Mouse (Mus musculus): Measurements from ENCODE around the gene Aox3. TPM values are rescaled to one million over a fixed set of nuclear protein-coding genes. Genes with fewer than 3 reads are reported as not detected.

Gene Aox3
- 0.84 and 1.1 TPM in 2 replicates for polyA plus RNA-seq (2014; fragmentation: Nextera tagmentation; extraction: Ambion mirVana)

GRCm38 (mm10) chr1:58112880-58113279, at the start of gene Aox3:
TSS of gene Aox3 (plus strand) at chr1:58113130.
- ATAC-seq (ENCODE audit: insufficient number of reproducible peaks, low FRiP score, low TSS enrichment, low read depth): no peak
- H3K9ac ChIP-seq (ENCODE audit: low read length): no peak within 1 kb of the TSS
- WGBS: 16% methylated on average over 11 of the region's 11 CpGs

DNA sequence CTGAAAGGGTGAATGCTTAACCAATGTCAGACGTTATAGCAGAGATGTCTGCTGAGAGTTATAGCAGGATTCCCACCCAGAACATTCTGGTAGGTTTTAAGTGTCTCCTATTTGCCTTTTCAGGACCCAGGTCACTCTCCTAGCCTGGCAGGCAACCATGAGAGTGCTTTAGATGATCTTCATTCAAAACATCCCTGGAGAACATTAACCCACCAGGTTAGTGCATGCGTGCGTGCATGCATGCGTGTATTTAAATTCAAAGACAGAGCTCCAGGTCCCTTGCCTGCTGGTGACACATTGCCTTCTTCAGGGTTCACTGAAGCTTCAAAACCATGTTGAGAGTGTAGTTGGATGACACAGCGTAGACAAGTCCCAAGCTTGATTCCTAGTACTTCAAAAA, 47.8 kb upstream of the Aox3 start:
- H3K4me2 ChIP-seq (ENCODE audit: low read depth, severe bottlenecking): no peak overlapping the region
- no peaks in the 10 kb centered on the region for H3K4me1 ChIP-seq (ENCODE audit: control insufficient read depth, insufficient read depth, low read length)
- H3K9ac ChIP-seq (ENCODE audit: low read length): no peak overlapping the region
- no peak overlapping the region for H3K4me3 ChIP-seq (ENCODE audit: low read depth, low read length)
- ATAC-seq (ENCODE audit: insufficient number of reproducible peaks, low FRiP score, low TSS enrichment, low read depth) (no peak), DNase-seq (ENCODE audit: low spot score) (no peak)
- H3K27me3 ChIP-seq (ENCODE audit: control insufficient read depth, insufficient read depth, low read length): no peaks in the 10 kb centered on the region
- no peak overlapping the region for H3K27ac ChIP-seq (replicated peaks; ENCODE audit: low read depth, low read length)
- no peaks in the 10 kb centered on the region for H3K36me3 ChIP-seq (ENCODE audit: control insufficient read depth, insufficient read depth, low read length)
- H3K9me3 ChIP-seq (ENCODE audit: control insufficient read depth, low read length): no peaks in the 10 kb centered on the region
- WGBS: 90% methylated on average over 5 of the region's 5 CpGs

More at GRCm38 (mm10) chr1:58112880-58113279, at the start of gene Aox3:
- H3K9me3 ChIP-seq (ENCODE audit: control insufficient read depth, low read length): no peaks in the 10 kb centered on the region
- no peaks in the 10 kb centered on the region for H3K4me1 ChIP-seq (ENCODE audit: control insufficient read depth, insufficient read depth, low read length)
- no peaks in the 10 kb centered on the region for H3K27me3 ChIP-seq (ENCODE audit: control insufficient read depth, insufficient read depth, low read length)
- no peak within 1 kb of the TSS for H3K4me3 ChIP-seq (ENCODE audit: low read depth, low read length)
- peak; percentile 79 for DNase-seq (ENCODE audit: low spot score)
- H3K36me3 ChIP-seq (ENCODE audit: control insufficient read depth, insufficient read depth, low read length): no peaks in the 10 kb centered on the region
- no peak within 1 kb of the TSS for H3K4me2 ChIP-seq (ENCODE audit: low read depth, severe bottlenecking)
- H3K27ac ChIP-seq (replicated peaks; ENCODE audit: low read depth, low read length): no peak within 1 kb of the TSS

- no peaks in the 10 kb centered on the region for H3K9me3 ChIP-seq (ENCODE audit: control insufficient read depth, low read length)
- no peaks in the 10 kb centered on the region for H3K36me3 ChIP-seq (ENCODE audit: control insufficient read depth, insufficient read depth, low read length)
- H3K4me1 ChIP-seq (ENCODE audit: control insufficient read depth, insufficient read depth, low read length): no peaks in the 10 kb centered on the region
- H3K4me2 ChIP-seq (ENCODE audit: low read depth, severe bottlenecking): no peak overlapping the region
- H3K27ac ChIP-seq (replicated peaks; ENCODE audit: low read depth, low read length): no peak overlapping the region
- H3K4me3 ChIP-seq (ENCODE audit: low read depth, low read length): no peak overlapping the region
- H3K27me3 ChIP-seq (ENCODE audit: control insufficient read depth, insufficient read depth, low read length): no peaks in the 10 kb centered on the region
- 88% methylated on average over 3 of the region's 3 CpGs for WGBS
- DNase-seq (ENCODE audit: low spot score) (no peak), ATAC-seq (ENCODE audit: insufficient number of reproducible peaks, low FRiP score, low TSS enrichment, low read depth) (no peak)
- H3K9ac ChIP-seq (ENCODE audit: low read length): no peak overlapping the region
These were observed 47.3 kb upstream of the Aox3 start for GRCm38 (mm10) chr1:58065606-58066005.

GRCm38 (mm10) chr1:58069181-58069580, 43.7 kb upstream of the Aox3 start:
- H3K36me3 ChIP-seq (ENCODE audit: control insufficient read depth, insufficient read depth, low read length): no peaks in the 10 kb centered on the region
- no peak overlapping the region for H3K4me3 ChIP-seq (ENCODE audit: low read depth, low read length)
- H3K27ac ChIP-seq (replicated peaks; ENCODE audit: low read depth, low read length): no peak overlapping the region
- no peaks in the 10 kb centered on the region for H3K4me1 ChIP-seq (ENCODE audit: control insufficient read depth, insufficient read depth, low read length)
- no peak for ATAC-seq (ENCODE audit: insufficient number of reproducible peaks, low FRiP score, low TSS enrichment, low read depth)
- H3K9me3 ChIP-seq (ENCODE audit: control insufficient read depth, low read length): no peaks in the 10 kb centered on the region
- DNase-seq (ENCODE audit: low spot score): no peak
- H3K9ac ChIP-seq (ENCODE audit: low read length): no peak overlapping the region
- H3K4me2 ChIP-seq (ENCODE audit: low read depth, severe bottlenecking): no peak overlapping the region
- 87% methylated on average over 6 of the region's 6 CpGs for WGBS
- H3K27me3 ChIP-seq (ENCODE audit: control insufficient read depth, insufficient read depth, low read length): no peaks in the 10 kb centered on the region

DNA sequence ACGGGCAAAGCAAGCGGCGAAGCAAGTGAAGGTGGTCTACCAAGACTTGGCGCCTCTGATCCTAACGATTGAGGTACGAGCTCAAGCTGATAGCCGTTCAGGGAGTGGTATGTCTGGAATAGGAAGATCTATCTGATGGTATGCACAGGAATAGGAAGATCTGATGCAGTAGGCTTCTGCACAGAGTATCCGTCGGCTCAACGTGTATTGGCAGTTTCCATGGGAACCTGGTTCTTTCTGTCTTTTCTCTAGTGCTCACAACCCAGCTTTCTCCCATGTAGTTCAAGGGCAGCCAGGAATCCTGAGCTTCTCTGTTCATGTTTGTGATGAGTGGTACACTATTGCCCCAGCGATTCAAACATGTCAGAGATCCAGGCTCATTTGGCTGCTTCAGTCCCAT, 42.8 kb upstream of the Aox3 start:
- no peaks in the 10 kb centered on the region for H3K36me3 ChIP-seq (ENCODE audit: control insufficient read depth, insufficient read depth, low read length)
- H3K4me1 ChIP-seq (ENCODE audit: control insufficient read depth, insufficient read depth, low read length): no peaks in the 10 kb centered on the region
- ATAC-seq (ENCODE audit: insufficient number of reproducible peaks, low FRiP score, low TSS enrichment, low read depth): no peak
- 93% methylated on average over 11 of the region's 11 CpGs for WGBS
- no peak overlapping the region for H3K4me3 ChIP-seq (ENCODE audit: low read depth, low read length)
- no peaks in the 10 kb centered on the region for H3K27me3 ChIP-seq (ENCODE audit: control insufficient read depth, insufficient read depth, low read length)
- no peak overlapping the region for H3K4me2 ChIP-seq (ENCODE audit: low read depth, severe bottlenecking)
- no peak overlapping the region for H3K27ac ChIP-seq (replicated peaks; ENCODE audit: low read depth, low read length)
- H3K9me3 ChIP-seq (ENCODE audit: control insufficient read depth, low read length): no peaks in the 10 kb centered on the region
- no peak for DNase-seq (ENCODE audit: low spot score)
- no peak overlapping the region for H3K9ac ChIP-seq (ENCODE audit: low read length)

DNA sequence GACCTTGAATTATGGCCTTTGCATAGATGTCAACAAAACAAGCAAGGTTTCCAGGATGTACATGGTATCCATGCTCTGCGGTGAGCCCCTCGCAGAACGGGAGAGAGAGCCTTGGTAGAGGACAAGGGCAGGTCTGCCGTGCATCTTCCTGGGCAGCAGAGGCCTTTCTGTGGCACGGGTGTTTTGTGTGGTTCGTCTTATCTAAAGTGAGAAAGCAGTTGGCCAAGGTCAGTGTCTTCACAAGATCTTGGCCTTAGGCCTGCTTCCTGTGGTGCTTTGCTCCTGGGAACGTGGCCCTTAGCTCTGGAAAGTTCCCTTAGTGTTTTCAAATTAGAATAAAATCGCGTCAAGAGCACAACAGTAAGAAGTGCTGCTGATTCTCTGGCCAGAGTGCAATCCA, 41.9 kb upstream of the Aox3 start:
- no peak overlapping the region for H3K4me3 ChIP-seq (ENCODE audit: low read depth, low read length)
- H3K4me2 ChIP-seq (ENCODE audit: low read depth, severe bottlenecking): no peak overlapping the region
- H3K27ac ChIP-seq (replicated peaks; ENCODE audit: low read depth, low read length): no peak overlapping the region
- no peaks in the 10 kb centered on the region for H3K36me3 ChIP-seq (ENCODE audit: control insufficient read depth, insufficient read depth, low read length)
- WGBS: 88% methylated on average over 9 of the region's 9 CpGs
- H3K4me1 ChIP-seq (ENCODE audit: control insufficient read depth, insufficient read depth, low read length): no peaks in the 10 kb centered on the region
- H3K9me3 ChIP-seq (ENCODE audit: control insufficient read depth, low read length): no peaks in the 10 kb centered on the region
- DNase-seq (ENCODE audit: low spot score) (no peak), ATAC-seq (ENCODE audit: insufficient number of reproducible peaks, low FRiP score, low TSS enrichment, low read depth) (no peak)
- no peaks in the 10 kb centered on the region for H3K27me3 ChIP-seq (ENCODE audit: control insufficient read depth, insufficient read depth, low read length)
- H3K9ac ChIP-seq (ENCODE audit: low read length): no peak overlapping the region

- Histone ChIP-seq H3K27me3 (ENCODE audit: control insufficient read depth, insufficient read depth, low read length) (no peaks in the 10 kb centered on the region), H3K9ac (ENCODE audit: low read length) (no peak overlapping the region), H3K27ac (replicated peaks; ENCODE audit: low read depth, low read length) (no peak overlapping the region), H3K9me3 (ENCODE audit: control insufficient read depth, low read length) (no peaks in the 10 kb centered on the region), H3K4me3 (ENCODE audit: low read depth, low read length) (no peak overlapping the region), H3K36me3 (ENCODE audit: control insufficient read depth, insufficient read depth, low read length) (no peaks in the 10 kb centered on the region), H3K4me2 (ENCODE audit: low read depth, severe bottlenecking) (no peak overlapping the region), H3K4me1 (ENCODE audit: control insufficient read depth, insufficient read depth, low read length) (no peaks in the 10 kb centered on the region)
- ATAC-seq (ENCODE audit: insufficient number of reproducible peaks, low FRiP score, low TSS enrichment, low read depth) (no peak), DNase-seq (ENCODE audit: low spot score) (no peak)
- WGBS: 89% methylated on average over 1 of the region's 1 CpGs
These were observed 41.4 kb upstream of the Aox3 start for GRCm38 (mm10) chr1:58071509-58071908.

DNA sequence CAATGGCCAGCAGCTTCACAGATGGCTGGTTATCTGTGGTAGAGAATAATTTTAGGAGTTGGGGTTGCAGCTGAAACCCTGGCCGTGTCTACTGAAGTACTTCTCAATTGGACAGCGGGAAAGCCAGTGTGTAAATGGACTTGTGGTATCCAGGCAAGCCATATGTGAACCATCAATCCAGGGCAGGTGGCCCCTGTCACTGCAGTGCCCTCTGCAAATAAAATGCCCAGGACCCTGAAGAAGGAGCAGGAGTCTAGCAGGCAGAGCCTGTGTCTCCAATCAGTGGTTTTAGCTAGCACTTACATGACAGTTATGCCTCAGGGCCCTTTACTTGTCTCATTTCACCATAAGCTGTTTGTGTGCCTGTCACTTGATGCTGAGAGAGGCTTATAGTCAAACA, 40.5 kb upstream of the Aox3 start:
- H3K4me3 ChIP-seq (ENCODE audit: low read depth, low read length): no peak overlapping the region
- H3K27ac ChIP-seq (replicated peaks; ENCODE audit: low read depth, low read length): no peak overlapping the region
- H3K36me3 ChIP-seq (ENCODE audit: control insufficient read depth, insufficient read depth, low read length): no peaks in the 10 kb centered on the region
- DNase-seq (ENCODE audit: low spot score): no peak
- no peak overlapping the region for H3K4me2 ChIP-seq (ENCODE audit: low read depth, severe bottlenecking)
- no peak overlapping the region for H3K9ac ChIP-seq (ENCODE audit: low read length)
- no peaks in the 10 kb centered on the region for H3K4me1 ChIP-seq (ENCODE audit: control insufficient read depth, insufficient read depth, low read length)
- WGBS: 70% methylated on average over 2 of the region's 2 CpGs
- ATAC-seq (ENCODE audit: insufficient number of reproducible peaks, low FRiP score, low TSS enrichment, low read depth): no peak
- no peaks in the 10 kb centered on the region for H3K27me3 ChIP-seq (ENCODE audit: control insufficient read depth, insufficient read depth, low read length)
- no peaks in the 10 kb centered on the region for H3K9me3 ChIP-seq (ENCODE audit: control insufficient read depth, low read length)

GRCm38 (mm10) chr1:58072991-58073730, 39.8 kb upstream of the Aox3 start:
- 89% methylated on average over 12 of the region's 12 CpGs for WGBS
- Histone ChIP-seq H3K9me3 (ENCODE audit: control insufficient read depth, low read length) (no peaks in the 10 kb centered on the region), H3K4me1 (ENCODE audit: control insufficient read depth, insufficient read depth, low read length) (no peaks in the 10 kb centered on the region), H3K27ac (replicated peaks; ENCODE audit: low read depth, low read length) (no peak overlapping the region), H3K27me3 (ENCODE audit: control insufficient read depth, insufficient read depth, low read length) (no peaks in the 10 kb centered on the region), H3K36me3 (ENCODE audit: control insufficient read depth, insufficient read depth, low read length) (no peaks in the 10 kb centered on the region), H3K4me3 (ENCODE audit: low read depth, low read length) (no peak overlapping the region), H3K4me2 (ENCODE audit: low read depth, severe bottlenecking) (no peak overlapping the region), H3K9ac (ENCODE audit: low read length) (no peak overlapping the region)
- DNase-seq (ENCODE audit: low spot score) (no peak), ATAC-seq (ENCODE audit: insufficient number of reproducible peaks, low FRiP score, low TSS enrichment, low read depth) (no peak)
